9 mouse cellular contexts compared by ENCODE assay signal in genomic region chr2:158106947-158107587, GRCm38 (mm10). TPM values are rescaled to one million over a fixed set of nuclear protein-coding genes. Genes with fewer than 3 reads are reported as not detected.
DNase-seq lines count a peak whose midpoint lies in the region; ATAC-seq and TF ChIP-seq lines count a peak whose summit lies in the region.
"Had no signal": no experiment of that assay in that cellular context is flagged by ENCODE, and none has a peak within 500 bp of the region (broad histone marks: within the 10 kb centered on the region; RNA-seq: fewer than 3 reads in every experiment).

No protein-coding gene starts in this region.

- ATAC-seq in intestine, embryonic 15.5 days: peak; percentile 65
- peak; percentile 66 for ATAC-seq in liver, embryonic 13.5 days (ENCODE audit: low read depth)
- ATAC-seq in activated CD4-positive, CD25-positive, alpha-beta regulatory T cell, adult 4 months: no peak

- no peaks in the 10 kb centered on the region for H3K27me3 ChIP-seq in intestine, embryonic 15.5 days (replicated peaks)
- H3K27me3 ChIP-seq in liver, embryonic 13.5 days: peaks cover 10% of the 10 kb centered on the region; the same call in 1 of the 2 replicates
- H3K27me3 ChIP-seq: embryonic facial prominence, embryonic 12.5 days had no signal

- no peaks in the 10 kb centered on the region for H3K4me1 ChIP-seq in bone marrow macrophage, adult 2 months (ENCODE audit: control insufficient read depth, insufficient read depth, low read length)
- peaks cover 30% of the 10 kb centered on the region for H3K4me1 ChIP-seq in intestine, embryonic 15.5 days (replicated peaks)
- peaks cover 37% of the 10 kb centered on the region for H3K4me1 ChIP-seq in liver, embryonic 13.5 days (replicated peaks)

- no peaks in the 10 kb centered on the region for H3K9me3 ChIP-seq in intestine, embryonic 15.5 days
- H3K9me3 ChIP-seq in liver, embryonic 13.5 days (replicated peaks): no peaks in the 10 kb centered on the region
- H3K9me3 ChIP-seq: embryonic facial prominence, embryonic 12.5 days had no signal

- H3K4me2 ChIP-seq in intestine, embryonic 15.5 days (replicated peaks): no peak overlapping the region; the same call in 1 of the 2 replicates
- H3K4me2 ChIP-seq in liver, embryonic 13.5 days: no peak overlapping the region
- H3K4me2 ChIP-seq: embryonic facial prominence, embryonic 12.5 days had no signal

- no peaks in the 10 kb centered on the region for H3K36me3 ChIP-seq in intestine, embryonic 15.5 days
- no peaks in the 10 kb centered on the region for H3K36me3 ChIP-seq in liver, embryonic 13.5 days
- H3K36me3 ChIP-seq: embryonic facial prominence, embryonic 12.5 days had no signal

- H3K9ac ChIP-seq in intestine, embryonic 15.5 days: no peak overlapping the region
- H3K9ac ChIP-seq in liver, embryonic 13.5 days: no peak overlapping the region
- H3K9ac ChIP-seq: embryonic facial prominence, embryonic 12.5 days had no signal

- intact Hi-C loops in left cerebral cortex, postnatal 4 days (cut with DNase I): no loop called here
- intact Hi-C loops in left cerebral cortex, postnatal 36 days (cut with DNase I): loop anchor here (5.0 kb wide), 2 partner anchors 40 to 95 kb away; partner anchors contain the start of gene Tgm2

- no peak overlapping the region for H3K4me3 ChIP-seq in bone marrow macrophage, adult 2 months (ENCODE audit: insufficient read depth, low read length)
- H3K4me3 ChIP-seq in intestine, embryonic 15.5 days (replicated peaks): no peak overlapping the region
- no peak overlapping the region for H3K4me3 ChIP-seq in liver, embryonic 13.5 days (replicated peaks)
- H3K4me3 ChIP-seq: embryonic facial prominence, embryonic 12.5 days had no signal

- no peak overlapping the region for H3K27ac ChIP-seq in bone marrow macrophage, adult 2 months (ENCODE audit: insufficient read depth, low read depth, low read length)
- H3K27ac ChIP-seq in intestine, embryonic 15.5 days: peak overlapping the region; percentile 73
- H3K27ac ChIP-seq in liver, embryonic 13.5 days: no peak overlapping the region
- H3K27ac ChIP-seq: embryonic facial prominence, embryonic 12.5 days had no signal

- no peak for TF ChIP-seq POLR2A in bone marrow macrophage, adult 2 months (IDR thresholded peaks at IDR 0.05; ENCODE audit: borderline replicate concordance, low read depth, low read length)

- 24% methylated on average over 6 of the region's 6 CpGs for WGBS in intestine, embryonic 15.5 days
- 33% methylated on average over 6 of the region's 6 CpGs for WGBS in liver, embryonic 13.5 days (ENCODE audit: insufficient replicate concordance)

- TF ChIP-seq CTCF in bone marrow macrophage, adult 2 months (IDR thresholded peaks at IDR 0.05; ENCODE audit: low read depth, low read length): peak; percentile 80

- DNase-seq in left cerebral cortex, postnatal 4 days: peak; percentile 55
- DNase-seq in left cerebral cortex, postnatal 36 days (ENCODE audit: low spot score in 2 of 2): no peak
- DNase-seq in forelimb bud, embryonic 11.5 days (ENCODE audit: low read depth, low spot score): peak; percentile 19
- peak; percentile 44 for DNase-seq in liver, embryonic 13.5 days
- DNase-seq in neural tube, embryonic 10.5 days (ENCODE audit: extremely low spot score, low spot score): peak; percentile 59

RNA-seq across cellular contexts. Expression of gene Tgm2, which starts 39.2 kb away (rescaled TPM):
- total RNA-seq in left cerebral cortex, postnatal 4 days (2021): 1 to 10 TPM; 7.0 to 9.7 TPM
- total RNA-seq in left cerebral cortex, postnatal 36 days (2021): 10 to 100 TPM; 11.2 to 11.5 TPM
- polyA plus RNA-seq in bone marrow macrophage, adult 2 months (2012; ENCODE audit: insufficient read depth, insufficient read length, missing spikeins): 13.2 and 14.6 TPM in 2 replicates
- 83.4 and 90.2 TPM in 2 replicates for polyA plus RNA-seq in intestine, embryonic 15.5 days (2015; fragmentation: Nextera tagmentation; extraction: Ambion mirVana)
- polyA plus RNA-seq in liver, embryonic 13.5 days (2015; fragmentation: Nextera tagmentation; extraction: Ambion mirVana): 63.8 and 68.2 TPM in 2 replicates
- 1 to 10 TPM; 2.1 to 5.4 TPM for polyA plus RNA-seq in activated CD4-positive, CD25-positive, alpha-beta regulatory T cell, adult 4 months (2017; shearing (Covaris generic))

Comparison
In these comparisons a context has a peak if more than half of its experiments do, and no peak if none do; other contexts are left out.
1. DNase-seq: peak in left cerebral cortex, postnatal 4 days (single experiment), forelimb bud, embryonic 11.5 days (single experiment), liver, embryonic 13.5 days (single experiment) and neural tube, embryonic 10.5 days (single experiment); none in left cerebral cortex, postnatal 36 days (0 of 2).